In genomic region chr1:128819611-128820010, GRCm38 (mm10) we compare ENCODE assay signal across 22 mouse cellular contexts.
"Had no signal": no experiment of that assay in that cellular context is flagged by ENCODE, and none has a peak within 500 bp of the region (broad histone marks: within the 10 kb centered on the region; RNA-seq: fewer than 3 reads in every experiment).

No protein-coding gene starts in this region.

- H3K4me3 ChIP-seq: gastrocnemius, adult 2 months; heart, adult 2 months; heart, embryonic 12.5 days; hindbrain, embryonic 10.5 days; hindbrain, embryonic 12.5 days; intestine, embryonic 15.5 days; limb, embryonic 13.5 days; limb, embryonic 15.5 days; liver, embryonic 12.5 days had no signal

- DNase-seq: gastrocnemius, adult 2 months; gastrocnemius, postnatal 10 days; gastrocnemius, postnatal 25 days; heart, adult 2 months; heart, postnatal 10 days; heart, postnatal 4 days; kidney, adult 18-20 months; kidney, postnatal 14 days; kidney, postnatal 4 days; layer of hippocampus, adult 9-11 months; layer of hippocampus, postnatal 36 days; left cerebral cortex, postnatal 4 days had no signal

- H3K27ac ChIP-seq: gastrocnemius, adult 2 months; heart, adult 2 months; hindbrain, embryonic 10.5 days; hindbrain, embryonic 12.5 days; hindbrain, embryonic 14.5 days; intestine, embryonic 15.5 days; kidney, postnatal 0 days; limb, embryonic 13.5 days; limb, embryonic 15.5 days; liver, embryonic 12.5 days; liver, embryonic 14.5 days had no signal

- H3K36me3 ChIP-seq: heart, embryonic 12.5 days; hindbrain, embryonic 10.5 days; hindbrain, embryonic 12.5 days; intestine, embryonic 15.5 days; limb, embryonic 13.5 days; limb, embryonic 15.5 days; liver, embryonic 12.5 days had no signal

- H3K27me3 ChIP-seq: heart, embryonic 12.5 days; hindbrain, embryonic 12.5 days; intestine, embryonic 15.5 days; limb, embryonic 13.5 days; limb, embryonic 15.5 days; liver, embryonic 12.5 days had no signal

- H3K4me1 ChIP-seq: heart, embryonic 12.5 days; intestine, embryonic 15.5 days; limb, embryonic 13.5 days; liver, embryonic 12.5 days had no signal

- H3K9ac ChIP-seq: heart, embryonic 12.5 days; hindbrain, embryonic 12.5 days; hindbrain, embryonic 14.5 days; intestine, embryonic 15.5 days; limb, embryonic 13.5 days; limb, embryonic 15.5 days; liver, embryonic 12.5 days; liver, embryonic 14.5 days had no signal
